Mouse (Mus musculus): ENCODE data around the gene Lrrc74a.

DNA sequence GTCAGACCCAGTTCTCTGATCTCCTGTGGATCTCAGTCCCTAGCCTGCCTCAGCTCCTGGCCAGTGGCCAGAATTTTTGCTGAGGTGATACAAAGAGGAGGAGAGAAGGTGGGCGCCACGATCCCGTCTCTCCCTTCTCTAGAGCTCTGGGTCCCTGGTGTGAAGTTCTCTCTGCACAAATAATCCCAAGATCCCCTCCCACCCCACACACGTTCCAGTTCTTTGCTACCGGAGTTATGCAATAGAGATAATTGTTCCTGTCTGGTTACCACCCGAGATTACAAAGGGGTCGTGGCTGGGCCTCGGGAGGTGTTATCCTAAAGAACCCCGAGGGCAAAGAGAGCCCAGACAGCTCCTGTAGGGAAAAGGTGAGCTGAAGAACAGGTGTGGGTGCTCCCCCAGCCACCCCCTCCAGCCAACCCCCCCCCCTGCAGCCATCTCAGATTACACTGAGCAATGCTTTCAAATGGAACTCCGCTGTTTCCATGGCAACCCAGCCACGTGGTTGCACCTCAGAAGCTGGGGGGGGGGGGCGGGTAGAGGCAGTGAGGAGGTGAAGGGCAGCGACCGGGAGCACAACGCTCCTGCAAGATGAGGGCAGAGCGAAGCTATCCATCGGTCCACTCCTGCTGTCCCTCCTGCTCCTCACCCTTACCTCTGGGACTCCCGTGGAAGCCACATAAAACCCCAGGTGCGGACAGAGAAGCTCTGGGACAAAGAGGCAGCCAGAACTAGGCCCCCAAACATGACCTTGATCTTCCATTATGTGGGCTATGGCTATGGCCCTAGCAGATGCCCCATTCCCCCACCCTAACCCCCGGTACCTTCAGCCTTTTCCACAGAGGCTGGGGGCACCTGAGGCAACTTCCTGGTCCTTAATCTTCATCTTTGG, 72.1 kb downstream of the Lrrc74a start:
- no peak for TF ChIP-seq CTCF (IDR thresholded peaks at IDR 0.05; ENCODE audit: control insufficient read depth, insufficient read depth, insufficient replicate concordance, low read depth, low read length)
- no peak for TF ChIP-seq POLR2A (IDR thresholded peaks at IDR 0.05; ENCODE audit: control insufficient read depth, low read depth, low read length)
